Mouse (Mus musculus) embryo, embryonic 9.5 days (tissue): ENCODE measurements around the gene Olfr459.
A peak's percentile ranks its signal among the peaks of the same experiment; 100 is the strongest.

Experiments used
- DNase-seq: peaks from one replicate; pipeline ENCODE4 v3.0.0-alpha.2; 2017; ENCODE audit errors: extremely low spot score

The Olfr459 gene

DNA sequence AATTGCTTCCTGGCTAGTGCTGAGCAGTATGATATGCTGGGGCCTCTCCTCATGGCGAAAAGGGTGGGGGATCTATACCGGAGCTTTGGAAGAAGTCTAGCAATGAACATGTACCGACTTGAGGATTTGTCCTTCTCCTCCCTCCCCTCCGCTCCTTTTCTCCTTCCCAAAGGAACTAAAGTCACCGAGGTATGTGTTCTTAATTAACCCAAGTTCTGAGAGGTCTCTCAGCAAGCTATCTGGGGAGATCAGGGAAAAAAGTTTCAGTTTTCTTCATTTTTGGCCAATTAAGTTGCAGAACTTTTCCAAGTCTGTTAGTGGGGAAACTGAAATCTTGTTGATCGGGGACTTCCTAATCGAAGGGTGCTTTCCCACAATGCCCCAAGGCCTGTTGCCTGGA lies at the start of gene Olfr459:
TSS of gene Olfr459 (minus strand) at position 101 of the 400 bp plus-strand sequence.
- no peak for DNase-seq

DNA sequence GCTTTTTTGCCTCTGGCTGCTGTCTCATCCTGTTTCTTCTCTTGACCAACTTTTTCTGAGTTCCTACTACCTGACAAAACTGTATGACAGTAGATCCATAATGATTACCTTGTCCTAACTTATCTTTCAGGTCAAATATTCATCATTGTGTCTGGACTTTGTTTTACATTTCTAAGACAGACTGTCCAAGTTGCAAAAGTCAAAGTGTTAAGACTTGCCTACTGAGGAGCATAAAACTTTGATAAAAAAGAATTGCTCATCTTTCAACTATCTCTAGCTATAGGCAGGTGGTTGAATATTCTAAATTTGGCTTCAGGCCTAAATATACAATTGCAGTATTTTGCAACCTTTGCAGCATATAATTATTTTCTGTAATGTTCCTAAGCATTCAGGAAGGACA lies 49.1 kb upstream of the Olfr459 start:
- DNase-seq = no peak

DNA sequence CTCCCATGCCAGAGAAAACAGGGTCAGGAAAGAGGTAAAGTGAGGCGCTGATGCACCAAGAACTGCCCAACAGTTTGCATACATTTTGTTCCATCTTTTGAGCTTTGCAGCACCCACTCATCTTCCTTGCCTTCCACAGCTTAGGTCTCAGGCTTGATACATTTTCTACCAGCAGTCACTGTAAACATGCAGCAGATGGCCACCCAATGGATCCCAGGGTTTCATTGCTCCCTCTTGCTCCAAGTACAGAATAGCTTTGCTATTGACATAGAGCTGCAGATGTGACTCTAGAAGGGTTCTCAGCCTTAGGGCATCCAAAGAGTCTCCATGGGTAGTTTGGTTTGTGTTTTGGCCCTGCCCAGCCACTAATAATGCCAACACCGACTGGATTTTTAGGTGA lies 11.7 kb upstream of the Olfr459 start:
- DNase-seq = no peak

DNA sequence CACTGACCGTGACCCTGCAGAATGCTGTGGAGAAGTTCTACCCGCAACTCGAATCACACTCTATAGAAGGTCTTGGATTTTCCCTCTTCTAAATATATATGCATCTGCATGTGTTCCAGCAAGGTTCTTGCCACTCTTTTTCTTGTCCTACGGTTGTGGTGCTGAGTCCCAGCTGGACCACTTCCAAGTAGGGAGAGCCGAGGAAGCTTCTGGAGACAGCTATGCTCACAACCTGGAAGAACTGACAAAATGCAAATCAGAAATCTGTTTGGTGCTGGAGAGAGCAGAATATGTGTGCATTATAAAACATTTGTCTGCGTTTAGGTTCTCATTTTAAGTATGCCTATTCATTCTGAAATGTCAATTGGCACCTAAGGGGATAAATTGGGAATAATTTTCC lies 744 bp upstream of the Olfr459 start:
- DNase-seq = no peak

DNA sequence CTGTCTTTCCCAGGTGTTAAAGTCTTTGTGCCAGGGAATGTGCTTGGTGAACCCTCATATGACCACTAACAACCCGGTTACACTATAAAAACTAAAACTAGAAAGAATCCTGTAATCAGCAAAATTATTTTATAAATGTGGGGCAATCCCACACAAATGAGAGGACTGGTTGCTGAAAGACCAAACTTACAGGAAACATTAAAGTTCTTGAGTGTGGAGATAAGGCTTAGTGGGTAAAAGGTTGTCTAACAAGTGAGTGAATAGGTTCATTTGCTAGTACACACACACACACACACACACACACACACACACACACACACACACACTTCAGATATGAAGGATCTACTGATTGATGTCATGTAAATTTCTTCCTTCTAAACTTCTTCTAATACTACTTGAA lies 5.1 kb downstream of the Olfr459 start:
- no peak for DNase-seq

DNA sequence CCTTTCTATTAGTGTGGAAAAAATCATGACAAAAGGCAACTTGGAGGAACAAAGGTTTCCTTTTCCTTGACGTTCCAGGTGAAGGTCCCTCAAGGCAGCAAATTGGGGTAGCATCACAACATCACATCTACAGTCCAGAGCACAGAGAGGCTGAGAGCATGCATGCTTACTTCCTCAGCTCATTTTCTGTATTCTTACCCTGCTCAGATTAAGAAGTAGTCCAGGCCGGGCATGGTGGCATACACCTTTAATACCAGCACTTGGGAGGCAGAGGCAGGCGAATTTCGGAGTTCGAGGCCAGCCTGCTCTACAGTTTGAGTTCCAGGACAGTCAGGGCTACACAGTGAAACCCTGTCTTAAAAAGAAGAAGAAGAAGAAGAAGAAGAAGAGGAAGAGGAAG lies 10.7 kb downstream of the Olfr459 start:
- DNase-seq = no peak

DNA sequence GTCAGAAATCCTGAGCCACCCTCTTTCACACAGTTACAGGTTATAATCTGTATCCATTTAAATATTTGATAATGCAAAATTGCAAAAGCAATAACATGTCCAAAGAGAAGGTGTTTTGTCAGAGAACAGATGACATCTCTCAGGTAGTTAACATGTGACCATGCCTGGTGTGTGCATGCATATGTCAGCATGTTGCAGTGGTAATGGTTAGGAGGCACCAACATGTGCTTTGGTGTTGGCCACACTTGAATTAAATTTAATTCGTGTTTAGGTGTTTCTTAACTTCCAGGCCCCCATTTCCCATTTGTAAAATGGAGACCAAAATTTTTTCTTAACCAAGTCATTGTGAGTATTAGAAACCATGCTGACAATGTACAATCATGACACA lies 12.6 kb downstream of the Olfr459 start:
- no peak for DNase-seq

DNA sequence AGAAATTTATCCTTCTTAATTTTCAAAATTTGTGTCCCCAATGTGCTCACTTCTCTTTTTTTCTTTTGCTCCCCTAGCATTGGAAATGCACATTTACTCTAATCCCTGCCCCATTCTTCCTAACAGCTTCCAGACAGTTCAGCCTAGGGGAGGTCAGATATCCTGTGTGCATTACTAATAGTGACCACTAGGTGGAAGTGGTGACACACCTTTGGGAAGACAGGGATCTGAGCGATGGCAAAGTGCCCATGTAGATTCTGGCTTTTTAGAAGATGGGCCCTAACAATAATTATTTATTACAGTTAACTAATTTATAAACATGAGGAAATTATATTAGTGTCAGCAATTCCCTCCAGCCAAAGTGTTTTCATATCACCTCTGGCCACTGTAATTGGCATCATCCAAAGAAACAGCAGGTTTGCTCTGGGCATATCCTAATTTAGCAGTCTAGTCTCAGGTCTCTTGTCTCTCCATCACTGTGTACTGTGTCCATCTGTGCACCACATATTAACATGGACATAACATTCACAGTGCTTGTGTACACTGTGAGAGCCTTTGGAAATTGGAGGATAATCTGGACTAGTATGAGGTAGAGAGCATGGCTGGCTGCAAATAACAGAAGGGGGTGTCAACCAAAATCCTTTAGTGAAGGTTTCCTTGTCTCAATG lies 13.1 kb downstream of the Olfr459 start:
- peak; percentile 63 for DNase-seq

DNA sequence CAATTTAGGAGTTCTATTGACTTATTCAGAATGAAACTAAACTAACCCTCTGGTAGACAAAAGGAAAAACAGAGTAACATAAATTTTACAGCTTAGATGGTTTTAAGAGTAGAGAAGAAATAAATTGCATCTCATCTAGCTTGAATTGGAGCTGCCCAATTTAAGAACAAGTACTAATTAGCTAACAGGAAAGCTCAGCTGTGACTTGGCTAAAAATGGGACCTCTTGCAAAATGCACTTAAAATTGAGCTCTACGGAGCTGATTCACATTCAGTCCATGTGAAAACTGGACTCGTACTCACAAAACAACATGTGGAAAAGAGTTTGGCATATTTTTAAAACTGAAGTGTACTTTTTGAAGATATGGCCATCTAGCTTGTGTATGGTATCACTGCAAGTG lies 15.4 kb downstream of the Olfr459 start:
- no peak for DNase-seq

DNA sequence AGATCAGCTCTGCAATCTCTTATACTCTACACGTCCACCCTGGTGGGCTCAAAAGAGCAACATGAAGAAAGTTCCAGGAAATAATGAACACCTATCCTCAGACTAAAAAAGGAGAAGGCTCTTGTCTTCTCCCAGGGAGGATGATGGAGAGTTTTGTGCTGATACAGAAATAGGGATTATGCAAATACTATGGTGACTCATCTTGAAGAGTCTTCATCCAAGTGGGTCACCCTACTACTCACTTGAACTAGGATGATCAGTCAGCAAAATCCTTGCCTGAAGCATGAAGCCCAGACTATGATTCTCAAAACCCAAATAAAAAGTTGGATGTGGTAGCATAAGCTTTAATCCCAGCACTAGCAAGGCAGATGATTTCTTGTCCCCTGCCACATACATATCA lies 16.6 kb downstream of the Olfr459 start:
- no peak for DNase-seq

DNA sequence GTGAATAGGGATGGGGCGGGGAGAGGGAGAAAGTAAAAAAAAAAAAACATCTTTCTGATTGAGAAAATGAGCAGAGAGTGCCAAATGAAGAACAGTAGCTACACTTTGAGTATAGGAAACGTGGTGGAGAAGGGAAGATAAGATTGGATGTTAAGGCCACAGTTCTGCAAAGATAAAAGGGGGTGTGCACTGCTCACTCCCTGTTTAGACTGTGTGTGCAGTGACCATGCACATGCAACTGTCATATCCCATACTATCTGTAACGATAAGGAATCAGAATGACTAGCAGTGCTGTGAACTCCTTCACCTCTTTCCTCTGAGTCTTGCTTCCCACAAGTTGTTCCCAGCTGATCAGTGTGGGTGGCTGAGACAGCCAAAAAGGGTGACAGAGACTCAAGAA lies 17.8 kb downstream of the Olfr459 start:
- DNase-seq = no peak

DNA sequence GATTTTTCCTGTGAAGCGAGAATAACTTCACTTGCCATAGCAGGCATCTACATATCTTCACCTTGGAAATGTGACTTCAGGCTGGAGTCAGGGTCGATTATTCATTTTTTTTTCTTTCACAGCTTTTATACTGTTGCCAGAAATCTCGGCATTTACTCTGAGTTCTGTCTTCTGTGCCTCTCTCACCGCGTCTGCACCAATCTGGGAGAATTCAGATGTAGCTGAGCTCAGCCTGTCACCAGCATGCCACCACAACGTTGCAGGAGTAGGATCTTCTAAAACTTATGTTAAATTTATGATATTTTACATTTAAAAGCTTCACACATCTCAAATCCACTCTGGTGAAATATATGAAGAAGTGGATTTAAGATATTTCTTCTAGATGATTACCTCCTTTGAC lies 20.4 kb downstream of the Olfr459 start:
- no peak for DNase-seq

DNA sequence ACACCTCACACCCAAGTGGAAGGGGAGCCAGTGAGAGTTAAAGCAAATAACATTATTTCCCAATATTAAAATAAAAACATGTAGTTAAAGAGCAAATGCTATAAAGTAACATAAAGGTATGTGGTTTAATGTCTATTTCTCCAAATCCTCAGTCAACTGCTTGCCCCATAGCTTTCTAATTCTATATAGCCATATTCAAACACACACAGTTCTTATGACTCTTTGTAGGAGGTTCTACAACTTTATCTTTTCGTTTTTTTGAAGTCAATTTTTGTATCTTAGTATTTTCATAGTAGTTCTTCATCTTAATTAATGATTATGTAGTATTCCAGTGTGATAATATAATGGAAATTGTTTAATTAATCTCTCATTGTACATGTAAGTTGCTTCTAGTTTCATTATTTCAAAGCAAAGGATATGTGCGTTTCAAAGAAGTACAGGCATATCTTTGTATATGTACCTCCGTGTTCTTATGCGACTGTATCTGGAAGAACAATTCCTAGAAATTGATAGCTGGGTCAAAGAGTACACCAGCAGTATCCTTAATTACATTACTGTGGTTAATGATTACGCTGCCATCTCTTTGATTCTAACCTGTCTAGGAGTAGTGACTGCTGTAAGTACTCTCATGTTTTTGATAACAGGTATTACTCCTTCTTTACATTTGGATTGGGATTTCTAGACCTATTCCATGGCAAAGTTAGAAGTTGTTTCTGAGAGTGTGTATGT lies 30.1 kb downstream of the Olfr459 start:
- DNase-seq = no peak

DNA sequence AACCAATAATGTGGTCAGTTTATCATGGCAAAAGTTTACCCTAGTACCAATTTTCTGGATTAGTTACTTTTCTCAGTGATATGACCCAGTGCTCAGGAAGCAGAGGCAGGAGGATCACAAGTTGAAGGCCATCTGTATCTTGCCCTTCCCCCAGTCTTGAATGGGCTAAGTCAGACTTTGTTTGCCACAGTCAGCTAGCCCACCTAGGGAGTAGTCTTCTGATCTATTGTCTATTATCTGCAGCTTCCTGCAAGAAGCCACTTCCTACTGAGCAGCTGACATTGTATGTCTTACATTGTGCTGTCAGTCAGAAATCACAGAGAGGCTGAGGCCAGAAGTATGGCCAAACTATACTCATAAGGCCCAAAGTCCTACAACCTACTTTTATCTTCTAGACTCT lies 33.9 kb downstream of the Olfr459 start:
- DNase-seq = no peak

DNA sequence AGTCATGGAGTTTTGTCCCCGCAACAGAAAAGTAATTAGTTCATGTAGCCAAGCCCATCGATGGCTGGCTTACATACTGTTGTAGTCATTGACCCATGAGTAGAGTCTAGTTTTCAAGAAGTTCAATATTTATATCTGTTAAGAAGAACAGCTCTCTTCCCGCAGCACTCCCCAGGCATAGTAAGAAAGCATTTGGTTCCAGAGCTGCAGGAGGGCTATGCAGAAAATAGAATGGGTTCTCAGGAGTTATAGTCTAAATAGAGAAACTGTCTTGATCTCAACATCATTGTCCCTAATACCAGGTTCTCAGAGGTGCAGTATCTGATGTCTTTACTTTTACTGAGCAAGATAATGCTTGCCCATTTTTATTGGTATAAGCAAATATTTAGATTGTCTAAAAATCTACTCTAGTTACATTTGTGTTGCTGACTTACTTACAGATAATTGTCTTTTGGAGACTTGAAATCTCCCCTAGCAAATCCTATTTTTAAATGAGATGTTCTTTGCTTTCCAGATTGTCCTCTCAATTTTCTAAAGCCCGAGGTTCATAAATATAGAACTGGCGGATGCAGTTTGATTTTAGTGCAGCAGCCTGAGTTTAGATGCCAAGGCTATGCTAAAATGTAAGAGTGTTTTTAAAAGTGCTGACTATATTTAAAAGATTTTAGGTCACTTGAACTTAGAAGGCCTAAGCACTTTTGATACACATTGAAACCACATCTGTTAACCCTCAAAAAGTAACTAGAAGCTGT lies 40.1 kb downstream of the Olfr459 start:
- DNase-seq = no peak

DNA sequence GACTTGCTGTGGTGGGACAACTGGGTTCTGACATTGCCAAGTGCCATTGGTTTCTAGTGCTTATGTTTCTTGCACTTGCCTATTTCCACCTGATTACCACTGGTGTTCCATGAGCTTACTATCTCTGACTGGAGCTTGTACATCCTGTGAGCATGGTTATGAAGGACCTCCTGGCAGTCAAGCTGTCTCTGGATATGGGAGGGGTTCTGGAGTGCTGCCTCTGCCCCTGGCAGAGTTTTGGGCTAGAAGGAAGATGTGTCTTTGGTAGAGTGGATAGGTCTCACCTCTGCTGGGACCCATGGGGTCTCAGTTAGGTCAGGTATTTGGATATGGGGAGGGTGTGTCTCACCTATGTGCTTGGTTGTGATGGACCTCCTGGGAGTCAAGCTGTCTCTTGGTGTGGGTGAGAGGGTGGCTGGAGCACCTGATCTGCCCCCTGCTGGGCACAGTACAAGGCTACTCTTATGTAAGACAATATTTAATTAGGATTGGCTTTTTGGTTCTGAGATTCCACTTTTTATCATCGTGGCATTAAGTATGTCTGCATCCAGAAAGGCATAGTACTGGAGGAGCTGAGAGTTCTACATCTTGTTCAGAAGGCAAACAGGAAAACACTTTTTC lies 46.9 kb downstream of the Olfr459 start:
- no peak for DNase-seq

DNA sequence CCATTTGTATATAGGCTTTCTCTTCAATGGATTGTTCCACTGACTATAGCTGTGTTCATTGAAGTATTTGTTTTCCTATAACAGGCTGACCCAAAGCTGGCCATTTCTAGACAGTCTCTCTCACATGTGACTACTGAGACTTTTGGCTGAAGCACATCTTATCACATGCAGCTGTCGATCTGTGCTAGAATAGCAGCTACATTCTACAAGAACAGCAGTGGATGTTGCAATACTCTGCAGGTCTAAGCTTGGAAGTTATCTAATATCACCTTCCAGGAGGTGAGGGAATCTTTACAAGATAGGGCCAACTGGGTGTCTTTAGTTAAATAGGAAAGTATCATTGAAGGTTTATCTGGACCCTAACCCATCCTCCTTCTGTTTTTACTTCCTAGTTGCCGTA lies 53.5 kb downstream of the Olfr459 start:
- DNase-seq = no peak
